Mouse (Mus musculus) CH12.LX (cell line): ENCODE data around the gene Xrcc4. TPM values are rescaled to one million over a fixed set of nuclear protein-coding genes. Genes with fewer than 3 reads are reported as not detected.

Experiments
- DNase-seq: peaks from one replicate; pipeline ENCODE4 v3.0.0-alpha.2; 2013; ENCODE audit errors: extremely low read depth
- H3K27ac ChIP-seq: 2 replicates; pipeline ENCODE4 v1.5.1; 2012; ENCODE audit warnings: low read depth, mild to moderate bottlenecking, control low read depth, moderate library complexity; ENCODE audit not compliant: insufficient read depth
- H3K27me3 ChIP-seq: replicated peaks from 2 replicates; pipeline ENCODE3; 2012; ENCODE audit warnings: inconsistent platforms
- H3K36me3 ChIP-seq, 2 experiments: replicated peaks in 1 of 2; 2 replicates each; pipeline versions ENCODE3 to v1.6.1; 2012; ENCODE audit warnings: inconsistent platforms in 1 of 2, low read length in 1 of 2, mild to moderate bottlenecking in 1 of 2, mixed read lengths in 1 of 2, moderate library complexity in 1 of 2; ENCODE audit not compliant: control insufficient read depth in 1 of 2, insufficient read depth in 1 of 2
- H3K4me1 ChIP-seq, 2 experiments: 2 replicates each; pipeline ENCODE4 v1.6.1; 2012; ENCODE audit warnings: inconsistent platforms in 1 of 2, moderate library complexity in 1 of 2; ENCODE audit not compliant: insufficient read depth in 2 of 2, control insufficient read depth in 1 of 2
- H3K4me2 ChIP-seq: 2 replicates; pipeline ENCODE4 v1.6.1; 2012; ENCODE audit warnings: low read depth, mild to moderate bottlenecking, control low read depth; ENCODE audit not compliant: poor library complexity, insufficient read depth, severe bottlenecking
- H3K4me3 ChIP-seq, 3 experiments: fragments of 150-350 bp in 1 of 3; sonication (generic) in 1 of 3; replicated peaks in 1 of 3; 2 replicates each; pipeline versions ENCODE3 to v1.5.1; 2011 to 2012; ENCODE audit warnings: low read depth in 2 of 3, low read length in 2 of 3, mild to moderate bottlenecking in 2 of 3, moderate library complexity in 2 of 3, control low read depth in 1 of 3, improper control_type of control experiment in 1 of 3, inconsistent platforms in 1 of 3, mixed read lengths in 1 of 3; ENCODE audit not compliant: poor library complexity in 1 of 3
- H3K79me2 ChIP-seq: replicated peaks from 2 replicates; pipeline ENCODE4 v1.6.1; 2012; ENCODE audit warnings: mild to moderate bottlenecking, moderate library complexity; ENCODE audit not compliant: control insufficient read depth, poor library complexity, insufficient read depth, severe bottlenecking; ENCODE audit errors: extremely low read depth
- H3K9ac ChIP-seq: 2 replicates; pipeline ENCODE4 v1.6.1; 2012; ENCODE audit warnings: low read depth, mild to moderate bottlenecking, control low read depth, moderate library complexity; ENCODE audit not compliant: insufficient read depth
- H3K9me3 ChIP-seq: replicated peaks from 2 replicates; pipeline ENCODE3; 2012; ENCODE audit warnings: low read length, inconsistent platforms, mixed read lengths
- BHLHE40 ChIP-seq: IDR thresholded peaks from 2 replicates; pipeline ENCODE4 v1.6.1; 2011; ENCODE audit warnings: mild to moderate bottlenecking, low read depth, low read length, improper control_type of control experiment
- CHD1 ChIP-seq: IDR thresholded peaks from 2 replicates; pipeline ENCODE4 v1.6.1; 2012; ENCODE audit warnings: low read depth, low read length, improper control_type of control experiment, inconsistent platforms
- CHD2 ChIP-seq: IDR thresholded peaks from 2 replicates; pipeline ENCODE4 v1.6.1; 2011; ENCODE audit warnings: low read length, improper control_type of control experiment
- ELF1 ChIP-seq: IDR thresholded peaks from 2 replicates; pipeline ENCODE4 v1.6.1; 2014; ENCODE audit warnings: low read depth, mild to moderate bottlenecking, inconsistent platforms, low read length, improper control_type of control experiment
- ETS1 ChIP-seq: conservative IDR thresholded peaks from 2 replicates; pipeline ENCODE4 v1.6.1; 2012; ENCODE audit warnings: low read depth, mild to moderate bottlenecking, inconsistent platforms, low read length, improper control_type of control experiment, moderate library complexity
- GABPA ChIP-seq: IDR thresholded peaks from 2 replicates; pipeline ENCODE4 v1.6.1; 2012; ENCODE audit warnings: low read depth, low read length, improper control_type of control experiment, inconsistent platforms; ENCODE audit not compliant: insufficient replicate concordance
- IRF4 ChIP-seq: IDR thresholded peaks from 2 replicates; pipeline ENCODE4 v1.6.1; 2014; ENCODE audit warnings: low read depth, mild to moderate bottlenecking, inconsistent platforms, low read length, improper control_type of control experiment
- JUN ChIP-seq: IDR thresholded peaks from 2 replicates; pipeline ENCODE4 v1.6.1; 2011; ENCODE audit warnings: low read depth, mild to moderate bottlenecking, low read length, improper control_type of control experiment, moderate library complexity; ENCODE audit not compliant: insufficient read depth
- KAT2A ChIP-seq: IDR thresholded peaks from 2 replicates; pipeline ENCODE4 v1.6.1; 2012; ENCODE audit warnings: low read length, improper control_type of control experiment, inconsistent platforms; ENCODE audit not compliant: insufficient replicate concordance
- MAX ChIP-seq: IDR thresholded peaks from 2 replicates; pipeline ENCODE4 v1.6.1; 2011; ENCODE audit warnings: low read length, improper control_type of control experiment
- MAZ ChIP-seq: IDR thresholded peaks from 2 replicates; pipeline ENCODE4 v1.6.1; 2012; ENCODE audit warnings: low read depth, mild to moderate bottlenecking, inconsistent platforms, low read length, improper control_type of control experiment, moderate library complexity
- MXI1 ChIP-seq: IDR thresholded peaks from 2 replicates; pipeline ENCODE4 v1.6.1; 2011; ENCODE audit warnings: mild to moderate bottlenecking, low read depth, low read length, improper control_type of control experiment
- MYC ChIP-seq: IDR thresholded peaks from 2 replicates; pipeline ENCODE4 v1.6.1; 2011; ENCODE audit warnings: low read depth, mild to moderate bottlenecking, improper control_type of control experiment, low read length
- NELFE ChIP-seq: IDR thresholded peaks from 2 replicates; pipeline ENCODE4 v1.6.1; 2011; ENCODE audit warnings: low read depth, low read length, improper control_type of control experiment
- POLR2A ChIP-seq: IDR thresholded peaks from 2 replicates; pipeline ENCODE4 v1.6.1; 2011; ENCODE audit warnings: low read depth, mild to moderate bottlenecking, improper control_type of control experiment, low read length
- POLR2AphosphoS2 ChIP-seq: IDR thresholded peaks from 2 replicates; pipeline ENCODE4 v1.6.1; 2011; ENCODE audit warnings: low read depth, low read length, improper control_type of control experiment
- RAD21 ChIP-seq: IDR thresholded peaks from 2 replicates; pipeline ENCODE4 v1.6.1; 2011; ENCODE audit warnings: low read depth, mild to moderate bottlenecking, low read length, improper control_type of control experiment, moderate library complexity
- SMC3 ChIP-seq: IDR thresholded peaks from 2 replicates; pipeline ENCODE4 v1.6.1; 2011; ENCODE audit warnings: low read depth, low read length, improper control_type of control experiment
- TBP ChIP-seq: conservative IDR thresholded peaks from 2 replicates; pipeline ENCODE4 v1.6.1; 2011; ENCODE audit warnings: low read depth, low read length, improper control_type of control experiment
- TCF12 ChIP-seq: IDR thresholded peaks from 2 replicates; pipeline ENCODE4 v1.6.1; 2014; ENCODE audit warnings: low read depth, mild to moderate bottlenecking, inconsistent platforms, low read length, improper control_type of control experiment
- UBTF ChIP-seq: IDR thresholded peaks from 2 replicates; pipeline ENCODE4 v1.6.1; 2012; ENCODE audit warnings: low read depth, mild to moderate bottlenecking, inconsistent platforms, low read length, improper control_type of control experiment, moderate library complexity
- ZC3H11A ChIP-seq: IDR thresholded peaks from 2 replicates; pipeline ENCODE4 v1.6.1; 2012; ENCODE audit warnings: low read depth, mild to moderate bottlenecking, inconsistent platforms, low read length, improper control_type of control experiment
- ZMIZ1 ChIP-seq: IDR thresholded peaks from 2 replicates; pipeline ENCODE4 v1.6.1; 2012; ENCODE audit warnings: low read depth, mild to moderate bottlenecking, inconsistent platforms, low read length, improper control_type of control experiment
- ZNF384 ChIP-seq: IDR thresholded peaks from 2 replicates; pipeline ENCODE4 v1.6.1; 2012; ENCODE audit warnings: low read depth, low read length, improper control_type of control experiment, inconsistent platforms
- dilution Hi-C: fragments of 300-500 bp; cut with MboI; formaldehyde crosslinking; loops from 2 replicates; pipeline ENCODE4 v1.14.3; 2020; ENCODE audit warnings: low sequenced_read_pairs; ENCODE audit not compliant: extremely low pct_unique_long_range_greater_than_20kb, extremely low pct_ligation_motif_present
- in situ Hi-C: fragments of 300-500 bp; cut with MboI; formaldehyde crosslinking; loops from 3 replicates; pipeline ENCODE4 v1.14.3; 2019; ENCODE audit warnings: low sequenced_read_pairs, low pct_ligation_motif_present, low pct_unique_long_range_greater_than_20kb, mixed read lengths
- polyA plus RNA-seq: library from polyadenylated mRNA; unstranded; fragments of >175 nt; gene quantifications from 2 replicates; pipeline ENCODE4 v1.2.1, GENCODE M21; 2012; ENCODE audit warnings: low read depth; ENCODE audit not compliant: insufficient read length
- total RNA-seq, 2 experiments: library from RNA; depleted of rRNA; stranded (reverse); fragments of 300-350 nt in 1 of 2; fragments of >200 nt in 1 of 2; gene quantifications; 2 replicates each; pipeline ENCODE4 v1.2.3; 2012 to 2014

The Xrcc4 gene
- total and polyA plus RNA-seq, 3 experiments, result 6.2 to 19.6 (median 10.0) TPM

DNA sequence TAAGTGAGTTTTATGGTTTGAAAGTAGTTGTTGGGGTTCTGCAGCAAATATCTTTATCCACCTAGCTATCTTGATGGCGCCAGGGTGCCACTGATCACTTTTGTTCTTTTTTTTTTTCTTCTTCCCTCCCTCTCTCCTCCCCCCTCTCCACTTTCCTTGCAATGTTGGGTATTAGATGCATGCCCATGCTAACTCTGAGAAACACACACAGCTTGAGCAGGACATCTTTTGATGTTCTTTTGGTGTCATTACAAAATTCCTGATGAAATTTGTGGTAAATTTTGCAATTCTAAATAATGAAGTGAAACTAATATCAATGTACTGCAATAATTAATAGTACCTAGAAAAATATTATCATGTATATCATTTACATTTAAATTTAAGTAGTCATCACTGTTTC lies 205.9 kb downstream of the Xrcc4 start:
- dilution Hi-C loops, result no loop called here
- Histone ChIP-seq H3K27me3 (no peaks in the 10 kb centered on the region), H3K4me3 (no peak overlapping the region), H3K27ac (no peak overlapping the region), H3K9ac (no peak overlapping the region), H3K4me1 (no peaks in the 10 kb centered on the region; a peak in 1 of 4 replicates), H3K79me2 (no peaks in the 10 kb centered on the region), H3K36me3 (no peaks in the 10 kb centered on the region), H3K4me2 (no peak overlapping the region), H3K9me3 (no peaks in the 10 kb centered on the region)
- no peak for DNase-seq
- in situ Hi-C loops, result no loop called here
- TF ChIP-seq ELF1 (no peak), RAD21 (no peak), MAZ (no peak), MAX (no peak), POLR2A (no peak), TBP (no peak), IRF4 (no peak), ETS1 (no peak), JUN (no peak), SMC3 (no peak), ZNF384 (no peak), CHD2 (no peak), MXI1 (no peak), KAT2A (no peak), CHD1 (no peak), TCF12 (no peak), NELFE (no peak), GABPA (no peak)

DNA sequence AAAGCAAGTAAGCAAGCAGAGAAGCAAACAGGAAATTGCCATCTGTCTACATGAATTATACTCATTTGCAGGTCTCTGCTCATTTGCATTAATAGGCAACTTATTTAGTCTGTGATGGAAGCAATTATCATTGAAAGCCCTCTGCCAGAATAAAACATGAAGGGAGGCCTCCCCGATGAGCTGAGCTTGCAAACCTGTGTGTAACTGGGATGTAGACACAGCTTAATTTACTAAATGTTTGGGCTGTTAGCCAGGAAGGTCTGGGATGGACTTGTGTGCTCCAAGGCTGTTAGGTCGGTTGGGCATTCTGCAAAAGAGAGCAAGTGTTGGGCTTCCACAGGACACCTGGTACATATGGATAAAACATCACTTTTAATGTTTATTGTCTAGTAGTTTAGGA lies 208.1 kb downstream of the Xrcc4 start:
- no peaks in the 10 kb centered on the region for H3K36me3 ChIP-seq
- in situ Hi-C loops, result no loop called here

More for the DNA sequence above, 208.1 kb downstream of the Xrcc4 start:
- no peaks in the 10 kb centered on the region for H3K4me1 ChIP-seq
- no peak overlapping the region for H3K9ac ChIP-seq
- no peaks in the 10 kb centered on the region for H3K27me3 ChIP-seq
- no peak for DNase-seq
- H3K79me2 ChIP-seq, result no peaks in the 10 kb centered on the region
- no peak overlapping the region for H3K4me3 ChIP-seq
- H3K9me3 ChIP-seq, result no peaks in the 10 kb centered on the region
- no peak for TF ChIP-seq MYC
- TF ChIP-seq MAX, result no peak
- no peak for TF ChIP-seq BHLHE40
- no peak for TF ChIP-seq TCF12
- TF ChIP-seq POLR2AphosphoS2, result no peak
- TF ChIP-seq ZMIZ1, result no peak
- TF ChIP-seq KAT2A, result no peak
- no peak for TF ChIP-seq ETS1
- TF ChIP-seq ZC3H11A, result no peak
- TF ChIP-seq TBP, result no peak
- no peak for TF ChIP-seq CHD1
- no peak for TF ChIP-seq SMC3
- TF ChIP-seq RAD21, result no peak
- TF ChIP-seq UBTF, result no peak
- dilution Hi-C loops, result no loop called here
- H3K4me2 ChIP-seq, result no peak overlapping the region
- no peak overlapping the region for H3K27ac ChIP-seq
